Mouse (Mus musculus) hindbrain, embryonic 12.5 days (tissue): ENCODE measurements at regions not wholly inside any gene's neighbourhood (a gene's known extent, or its start where the extent isn't known, plus 50 kb on each side); places are given as distances from the start of the nearest gene placed in this dataset.

Source experiments
- ATAC-seq: fragments of 200-750 bp; cut with Nextera tagmentation; 2 replicates; pipeline ENCODE4 v1.8.0; 2017; ENCODE audit warnings: moderate TSS enrichment; ENCODE audit not compliant: low FRiP score
- H3K27ac ChIP-seq: fragments of 300-500 bp; sonication (generic); 2 replicates; pipeline ENCODE4 v1.5.1; 2016; ENCODE audit warnings: mild to moderate bottlenecking
- H3K27me3 ChIP-seq: fragments of 300-500 bp; sonication (generic); 2 replicates; pipeline ENCODE4 v1.6.1; 2016; ENCODE audit warnings: mild to moderate bottlenecking
- H3K36me3 ChIP-seq: fragments of 300-500 bp; sonication (generic); 2 replicates; pipeline ENCODE4 v1.6.1; 2016; ENCODE audit warnings: mild to moderate bottlenecking
- H3K4me1 ChIP-seq: fragments of 300-500 bp; sonication (generic); 2 replicates; pipeline ENCODE4 v1.6.1; 2016
- H3K4me2 ChIP-seq: fragments of 300-500 bp; sonication (generic); replicated peaks from 2 replicates; pipeline ENCODE4 v1.6.1; 2016; ENCODE audit warnings: mild to moderate bottlenecking
- H3K4me3 ChIP-seq: fragments of 300-500 bp; sonication (generic); 2 replicates; pipeline ENCODE4 v1.5.1; 2016; ENCODE audit warnings: mild to moderate bottlenecking
- H3K9ac ChIP-seq: fragments of 300-500 bp; sonication (generic); 2 replicates; pipeline ENCODE4 v1.6.1; 2016; ENCODE audit warnings: mild to moderate bottlenecking, moderate library complexity
- H3K9me3 ChIP-seq: fragments of 300-500 bp; sonication (generic); replicated peaks from 2 replicates; pipeline ENCODE4 v1.6.1; 2016; ENCODE audit warnings: mild to moderate bottlenecking
- WGBS: fragments of 180-500 bp; shearing (Covaris S2); methylation state at CpG from one replicate; pipeline ENCODE4 v1.1.7; 2016; 5-methylcytosine and 5-hydroxymethylcytosine counted together

GRCm38 (mm10) chr11:112270911-112271310 is 511.1 kb upstream of the Sox9 start:
- H3K9ac ChIP-seq = no peak overlapping the region
- no peaks in the 10 kb centered on the region for H3K27me3 ChIP-seq
- no peaks in the 10 kb centered on the region for H3K36me3 ChIP-seq
- H3K9me3 ChIP-seq = no peaks in the 10 kb centered on the region
- no peak overlapping the region for H3K4me3 ChIP-seq
- no peak for ATAC-seq
- WGBS = 88% methylated on average over 5 of the region's 5 CpGs
- H3K4me1 ChIP-seq = no peaks in the 10 kb centered on the region
- H3K27ac ChIP-seq = no peak overlapping the region
- no peak overlapping the region for H3K4me2 ChIP-seq

DNA sequence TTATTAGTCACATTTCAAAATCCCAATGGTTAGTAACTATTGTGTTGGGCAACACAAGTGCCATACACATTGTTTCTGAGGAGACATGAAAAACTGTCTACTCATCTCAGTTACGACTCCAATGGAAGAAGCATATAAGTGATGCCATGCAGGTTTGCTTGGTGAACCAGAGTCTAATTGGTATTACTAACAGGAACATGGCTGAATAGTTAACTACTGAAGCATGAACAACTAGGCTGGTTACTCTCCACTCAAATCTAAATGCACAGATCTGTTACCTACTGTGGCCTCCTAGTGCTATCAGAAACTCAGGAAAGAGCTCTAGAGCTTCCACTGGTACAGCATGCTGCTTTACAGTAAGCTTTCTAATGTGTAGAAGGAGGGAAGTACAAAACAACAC is 503.5 kb upstream of the Sox9 start:
- WGBS = 78% methylated on average over 1 of the region's 1 CpGs

GRCm38 (mm10) chr11:112282911-112283310 is 499.1 kb upstream of the Sox9 start:
- Histone ChIP-seq H3K9ac (no peak overlapping the region), H3K27me3 (no peaks in the 10 kb centered on the region), H3K27ac (no peak overlapping the region), H3K4me3 (no peak overlapping the region), H3K4me1 (no peaks in the 10 kb centered on the region), H3K36me3 (no peaks in the 10 kb centered on the region), H3K4me2 (no peak overlapping the region), H3K9me3 (no peaks in the 10 kb centered on the region)
- 65% methylated on average over 7 of the region's 7 CpGs for WGBS
- ATAC-seq = no peak

More for the DNA sequence above, 503.5 kb upstream of the Sox9 start:
- no peaks in the 10 kb centered on the region for H3K36me3 ChIP-seq
- H3K9ac ChIP-seq = no peak overlapping the region
- ATAC-seq = no peak
- no peaks in the 10 kb centered on the region for H3K4me1 ChIP-seq
- no peak overlapping the region for H3K27ac ChIP-seq
- H3K27me3 ChIP-seq = no peaks in the 10 kb centered on the region
- no peaks in the 10 kb centered on the region for H3K9me3 ChIP-seq
- no peak overlapping the region for H3K4me2 ChIP-seq
- H3K4me3 ChIP-seq = no peak overlapping the region

GRCm38 (mm10) chr11:112298901-112299341 is 483.1 kb upstream of the Sox9 start:
- no peaks in the 10 kb centered on the region for H3K36me3 ChIP-seq
- no peak overlapping the region for H3K27ac ChIP-seq
- ATAC-seq = no peak
- no peak overlapping the region for H3K4me2 ChIP-seq
- H3K4me3 ChIP-seq = no peak overlapping the region
- WGBS = 81% methylated on average over 5 of the region's 5 CpGs
- no peak overlapping the region for H3K9ac ChIP-seq
- no peaks in the 10 kb centered on the region for H3K9me3 ChIP-seq
- no peaks in the 10 kb centered on the region for H3K27me3 ChIP-seq
- H3K4me1 ChIP-seq = no peaks in the 10 kb centered on the region

- H3K4me3 ChIP-seq = no peak overlapping the region
- ATAC-seq = no peak
- no peaks in the 10 kb centered on the region for H3K27me3 ChIP-seq
- 81% methylated on average over 2 of the region's 2 CpGs for WGBS
- H3K27ac ChIP-seq = no peak overlapping the region
- H3K9ac ChIP-seq = no peak overlapping the region
- no peak overlapping the region for H3K4me2 ChIP-seq
- no peaks in the 10 kb centered on the region for H3K9me3 ChIP-seq
- H3K4me1 ChIP-seq = no peaks in the 10 kb centered on the region
- H3K36me3 ChIP-seq = no peaks in the 10 kb centered on the region
These were observed 478.9 kb upstream of the Sox9 start for GRCm38 (mm10) chr11:112303091-112303490.

GRCm38 (mm10) chr11:112325850-112326249 is 456.2 kb upstream of the Sox9 start:
- Histone ChIP-seq H3K36me3 (no peaks in the 10 kb centered on the region), H3K4me1 (no peaks in the 10 kb centered on the region), H3K27ac (no peak overlapping the region), H3K4me2 (no peak overlapping the region), H3K27me3 (no peaks in the 10 kb centered on the region), H3K4me3 (no peak overlapping the region), H3K9ac (no peak overlapping the region), H3K9me3 (no peaks in the 10 kb centered on the region)
- 90% methylated on average over 4 of the region's 4 CpGs for WGBS
- ATAC-seq = no peak

- H3K4me1 ChIP-seq = no peaks in the 10 kb centered on the region
- no peak overlapping the region for H3K4me3 ChIP-seq
- no peak for ATAC-seq
- no peak overlapping the region for H3K9ac ChIP-seq
- H3K9me3 ChIP-seq = no peaks in the 10 kb centered on the region
- H3K4me2 ChIP-seq = no peak overlapping the region
- H3K27ac ChIP-seq = no peak overlapping the region
- no peaks in the 10 kb centered on the region for H3K36me3 ChIP-seq
- H3K27me3 ChIP-seq = no peaks in the 10 kb centered on the region
- 59% methylated on average over 4 of the region's 4 CpGs for WGBS
These were observed 454.4 kb upstream of the Sox9 start for GRCm38 (mm10) chr11:112327606-112328005.

DNA sequence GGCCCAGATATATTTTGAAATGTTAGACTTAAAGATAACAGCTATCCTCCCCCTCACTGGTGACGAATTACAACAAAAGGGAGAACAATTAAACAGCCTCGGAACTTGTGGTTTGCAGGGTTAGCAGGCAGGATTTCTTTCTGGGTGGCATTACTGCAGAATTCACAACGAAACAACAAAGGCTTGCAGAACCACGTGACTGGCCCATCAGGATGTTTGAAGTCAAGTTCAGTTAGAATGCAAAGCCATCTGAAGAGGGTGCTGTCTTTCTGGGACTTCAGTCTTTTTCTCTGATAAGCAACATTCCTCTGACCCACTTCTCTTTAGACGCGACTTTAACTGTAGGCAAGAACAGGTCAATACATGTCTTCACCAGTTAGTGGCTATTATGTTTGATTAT is 436.9 kb upstream of the Sox9 start:
- no peaks in the 10 kb centered on the region for H3K36me3 ChIP-seq
- H3K4me3 ChIP-seq = no peak overlapping the region
- H3K4me1 ChIP-seq = 0 out of 2 replicates have a peak, but pooled peaks cover 3% of the 10 kb centered on the region
- H3K9ac ChIP-seq = no peak overlapping the region
- no peaks in the 10 kb centered on the region for H3K9me3 ChIP-seq
- no peak overlapping the region for H3K27ac ChIP-seq
- 58% methylated on average over 6 of the region's 6 CpGs for WGBS
- no peak overlapping the region for H3K4me2 ChIP-seq
- H3K27me3 ChIP-seq = no peaks in the 10 kb centered on the region
- ATAC-seq = no peak

DNA sequence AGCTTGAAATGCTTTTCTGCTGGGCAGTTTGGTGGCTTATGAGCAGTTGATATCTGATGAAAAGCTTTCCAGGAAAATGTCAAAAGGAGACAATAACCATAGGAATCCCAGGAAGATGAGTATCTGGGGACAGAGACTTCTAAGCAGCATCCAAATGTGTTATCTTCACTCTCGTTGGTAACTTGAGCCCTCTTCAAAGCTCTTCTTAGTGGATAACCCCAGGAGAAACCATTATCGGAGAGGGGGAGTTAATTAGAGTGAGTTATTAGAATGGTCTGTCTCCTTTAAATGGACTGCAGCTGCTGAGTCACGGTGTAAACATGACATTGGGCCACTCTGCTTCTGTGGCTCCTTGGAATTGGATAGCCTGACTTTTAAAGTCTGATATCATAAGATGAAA is 436.4 kb upstream of the Sox9 start:
- H3K4me1 ChIP-seq = 0 out of 2 replicates have a peak, but pooled peaks cover 3% of the 10 kb centered on the region
- H3K4me2 ChIP-seq = no peak overlapping the region
- H3K27me3 ChIP-seq = no peaks in the 10 kb centered on the region
- H3K4me3 ChIP-seq = no peak overlapping the region
- H3K9ac ChIP-seq = no peak overlapping the region
- no peaks in the 10 kb centered on the region for H3K36me3 ChIP-seq
- no peaks in the 10 kb centered on the region for H3K9me3 ChIP-seq
- WGBS = 39% methylated on average over 3 of the region's 3 CpGs
- no peak overlapping the region for H3K27ac ChIP-seq
- no peak for ATAC-seq

GRCm38 (mm10) chr11:112346089-112346488 is 435.9 kb upstream of the Sox9 start:
- H3K27ac ChIP-seq = no peak overlapping the region
- H3K9ac ChIP-seq = no peak overlapping the region
- H3K4me1 ChIP-seq = 0 out of 2 replicates have a peak, but pooled peaks cover 3% of the 10 kb centered on the region
- no peaks in the 10 kb centered on the region for H3K27me3 ChIP-seq
- ATAC-seq = no peak
- no peak overlapping the region for H3K4me3 ChIP-seq
- 87% methylated on average over 3 of the region's 3 CpGs for WGBS
- no peak overlapping the region for H3K4me2 ChIP-seq
- H3K36me3 ChIP-seq = no peaks in the 10 kb centered on the region
- H3K9me3 ChIP-seq = no peaks in the 10 kb centered on the region

DNA sequence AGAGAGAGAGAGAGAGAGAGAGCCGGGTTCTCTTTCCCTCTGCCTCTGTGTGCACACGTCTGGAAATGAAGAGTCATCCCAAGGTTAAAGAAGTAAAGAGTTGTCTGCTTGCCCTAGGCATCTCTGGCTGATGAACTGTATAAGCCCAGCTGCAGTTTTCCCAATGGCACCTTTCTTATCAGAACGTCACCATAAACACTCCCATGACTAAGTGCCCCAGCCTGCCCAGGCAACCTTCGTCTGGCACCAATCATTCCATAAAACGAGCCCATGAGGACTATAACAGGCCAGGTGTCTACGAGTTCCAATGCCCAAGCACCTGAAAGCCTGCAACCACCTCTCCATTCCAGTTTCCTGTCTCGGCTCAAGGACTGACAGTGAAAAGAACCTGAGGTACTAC is 435.5 kb upstream of the Sox9 start:
- 78% methylated on average over 7 of the region's 7 CpGs for WGBS
- 0 out of 2 replicates have a peak, but pooled peaks cover 3% of the 10 kb centered on the region for H3K4me1 ChIP-seq
- no peak overlapping the region for H3K27ac ChIP-seq
- no peak overlapping the region for H3K4me3 ChIP-seq
- no peaks in the 10 kb centered on the region for H3K9me3 ChIP-seq
- no peaks in the 10 kb centered on the region for H3K36me3 ChIP-seq
- no peak overlapping the region for H3K4me2 ChIP-seq
- H3K9ac ChIP-seq = no peak overlapping the region
- ATAC-seq = no peak
- no peaks in the 10 kb centered on the region for H3K27me3 ChIP-seq

DNA sequence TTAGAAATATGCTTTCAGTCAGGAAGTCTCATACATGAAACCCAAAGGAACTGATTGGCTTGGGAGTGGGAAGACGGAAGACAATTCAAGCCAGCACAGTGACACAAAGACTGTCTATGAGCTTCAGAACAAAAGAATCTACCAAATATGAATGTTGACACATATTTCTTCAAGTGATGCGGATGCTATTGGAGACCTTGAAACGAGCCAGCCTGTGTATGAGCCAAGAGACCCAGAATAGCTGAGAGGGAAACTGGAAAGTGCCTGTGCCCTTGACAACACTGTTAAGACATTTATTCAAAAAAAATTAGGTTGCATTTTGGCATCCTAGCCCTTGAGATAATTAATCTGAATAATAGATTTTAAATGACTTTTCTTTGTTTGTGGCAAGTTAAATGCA is 426.7 kb upstream of the Sox9 start:
- H3K9ac ChIP-seq = no peak overlapping the region
- ATAC-seq = no peak
- H3K4me2 ChIP-seq = no peak overlapping the region
- no peaks in the 10 kb centered on the region for H3K27me3 ChIP-seq
- 91% methylated on average over 3 of the region's 3 CpGs for WGBS
- no peak overlapping the region for H3K27ac ChIP-seq
- H3K36me3 ChIP-seq = no peaks in the 10 kb centered on the region
- H3K9me3 ChIP-seq = no peaks in the 10 kb centered on the region
- H3K4me1 ChIP-seq = no peaks in the 10 kb centered on the region
- H3K4me3 ChIP-seq = no peak overlapping the region

- Histone ChIP-seq H3K9me3 (no peaks in the 10 kb centered on the region), H3K4me3 (no peak overlapping the region), H3K9ac (no peak overlapping the region), H3K27ac (no peak overlapping the region), H3K4me1 (no peaks in the 10 kb centered on the region), H3K4me2 (no peak overlapping the region), H3K36me3 (no peaks in the 10 kb centered on the region), H3K27me3 (no peaks in the 10 kb centered on the region)
- ATAC-seq = no peak
- 94% methylated on average over 4 of the region's 4 CpGs for WGBS
These were observed 415.3 kb upstream of the Sox9 start for GRCm38 (mm10) chr11:112366715-112367114.
